Mouse (Mus musculus) embryonic facial prominence, embryonic 11.5 days (tissue): Measurements from ENCODE around the gene Peak1. TPM values are rescaled to one million over a fixed set of nuclear protein-coding genes. Genes with fewer than 3 reads are reported as not detected.

Experiments used
- ATAC-seq: fragments of 200-750 bp; cut with Nextera tagmentation; replicated peaks from 2 replicates; pipeline ENCODE4 v1.8.0; 2017; ENCODE audit warnings: low read depth; ENCODE audit not compliant: insufficient number of reproducible peaks, low FRiP score, low TSS enrichment
- DNase-seq: peaks from one replicate; pipeline ENCODE4 v3.0.0-alpha.2; 2015; ENCODE audit warnings: low spot score
- H3K27ac ChIP-seq: fragments of 300-500 bp; sonication (generic); replicated peaks from 2 replicates; pipeline ENCODE4 v1.5.1; 2014; ENCODE audit warnings: mild to moderate bottlenecking, low read depth, low read length, control low read depth
- H3K27me3 ChIP-seq: fragments of 300-500 bp; sonication (generic); 2 replicates; pipeline ENCODE4 v1.6.1; 2014; ENCODE audit warnings: mild to moderate bottlenecking, low read length, moderate library complexity, mixed read lengths; ENCODE audit not compliant: control insufficient read depth, insufficient read depth
- H3K36me3 ChIP-seq: fragments of 300-500 bp; sonication (generic); replicated peaks from 2 replicates; pipeline ENCODE4 v1.6.1; 2014; ENCODE audit warnings: low read depth, mild to moderate bottlenecking, low read length, moderate library complexity, mixed read lengths; ENCODE audit not compliant: control insufficient read depth, insufficient read depth
- H3K4me1 ChIP-seq: fragments of 300-500 bp; sonication (generic); 2 replicates; pipeline ENCODE4 v1.6.1; 2014; ENCODE audit warnings: low read length, mixed read lengths; ENCODE audit not compliant: control insufficient read depth, insufficient read depth
- H3K4me2 ChIP-seq: fragments of 300-500 bp; sonication (generic); 2 replicates; pipeline ENCODE4 v1.6.1; 2014; ENCODE audit warnings: low read depth, mild to moderate bottlenecking, control low read depth, low read length, moderate library complexity
- H3K4me3 ChIP-seq: fragments of 300-500 bp; sonication (generic); 2 replicates; pipeline ENCODE4 v1.5.1; 2014; ENCODE audit warnings: low read depth, low read length, control low read depth
- H3K9ac ChIP-seq: fragments of 300-500 bp; sonication (generic); replicated peaks from 2 replicates; pipeline ENCODE4 v1.6.1; 2014; ENCODE audit warnings: mild to moderate bottlenecking, control low read depth, low read length
- H3K9me3 ChIP-seq: fragments of 300-500 bp; sonication (generic); replicated peaks from 2 replicates; pipeline ENCODE4 v1.6.1; 2016; ENCODE audit warnings: mild to moderate bottlenecking, low read length, inconsistent platforms, mixed read lengths; ENCODE audit not compliant: control insufficient read depth
- WGBS: fragments of 180-500 bp; shearing (Covaris S2); extraction: QIAGEN DNeasy Blood & Tissue Kit; methylation state at CpG from one replicate; pipeline ENCODE4 v1.1.7; 2014; 5-methylcytosine and 5-hydroxymethylcytosine counted together
- polyA plus RNA-seq: library from polyadenylated mRNA; unstranded; fragments of >200 nt; fragmentation: Nextera tagmentation; extraction: Ambion mirVana; gene quantifications from 2 replicates; pipeline ENCODE4 v1.2.1, GENCODE M21; 2014

Peak1 gene
- polyA plus RNA-seq: 7.9 and 8.8 TPM in 2 replicates

DNA sequence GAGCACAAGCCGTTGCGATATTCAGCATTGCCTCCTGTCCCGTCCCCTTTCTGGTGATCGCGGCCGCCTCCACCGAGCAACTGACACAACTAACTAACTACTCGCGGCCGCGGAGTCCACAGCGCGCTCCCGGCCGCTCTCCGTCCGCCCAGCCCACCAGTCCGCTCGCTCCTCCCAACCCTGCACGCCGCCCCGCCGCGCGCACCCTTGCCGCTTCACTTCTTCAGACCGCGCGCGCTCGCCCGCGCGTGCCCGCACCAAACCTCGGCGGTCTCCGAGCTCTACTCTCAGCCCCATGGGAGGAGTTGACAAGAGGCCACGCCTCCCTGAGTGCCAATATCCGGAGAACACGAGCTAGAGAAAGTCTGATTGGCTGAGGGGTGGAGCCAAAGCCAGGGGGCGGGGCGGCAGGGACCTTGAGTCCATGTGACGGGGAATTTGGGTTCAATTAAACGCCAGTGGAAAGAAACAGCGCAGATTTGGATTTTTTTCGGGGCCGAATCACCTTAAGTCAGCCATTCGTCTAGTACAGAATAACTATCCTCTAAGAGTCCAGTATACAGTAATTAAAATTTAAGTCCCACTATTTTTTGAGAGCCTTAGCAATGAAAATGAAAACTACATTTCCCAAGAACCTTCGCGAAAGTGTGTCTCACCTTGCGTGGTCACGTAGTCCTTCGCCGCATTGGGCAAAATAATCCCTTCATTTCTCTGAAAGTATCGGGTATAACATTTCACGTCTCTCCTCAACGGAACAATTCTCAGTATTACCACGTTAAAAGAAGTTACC is at the start of gene Peak1, which contains the start of gene Hmg20a:
TSS of gene Peak1 (minus strand) at position 120 of the 790 bp plus-strand sequence.
TSS of gene Hmg20a (plus strand) at position 662 of the 790 bp plus-strand sequence.
- ATAC-seq (peak; percentile 93), DNase-seq (peak; percentile 100)
- under 1% methylated on average over 41 of the region's 59 CpGs for WGBS
- H3K4me1 ChIP-seq: no peaks in the 10 kb centered on the region
- H3K36me3 ChIP-seq: no peaks in the 10 kb centered on the region
- no peaks in the 10 kb centered on the region for H3K9me3 ChIP-seq
- H3K4me3 ChIP-seq: peak within 1 kb of the TSS; percentile 77
- peak within 1 kb of the TSS; percentile 88 for H3K27ac ChIP-seq
- H3K4me2 ChIP-seq: peak within 1 kb of the TSS; percentile 65
- H3K27me3 ChIP-seq: no peaks in the 10 kb centered on the region
- peak within 1 kb of the TSS; percentile 72 for H3K9ac ChIP-seq

DNA sequence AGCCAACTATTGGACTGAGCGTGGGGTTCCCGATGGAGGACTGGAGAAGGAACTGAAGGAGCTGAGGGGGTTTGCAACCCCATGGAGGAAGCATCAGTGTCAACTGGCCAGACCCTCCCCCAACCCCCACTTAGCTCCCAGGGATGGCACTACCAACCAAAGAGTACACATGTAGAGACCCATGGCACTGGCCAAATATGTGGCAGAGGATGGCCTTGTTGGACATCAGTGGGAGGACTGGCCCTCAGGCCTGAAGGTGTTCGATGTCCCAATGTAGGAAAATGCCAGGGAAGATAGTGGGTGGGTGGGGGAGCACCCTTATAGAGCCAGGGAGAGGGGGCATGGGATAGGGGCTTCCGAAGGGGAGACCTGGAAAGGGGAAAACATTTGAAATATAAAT is 48.4 kb upstream of the Peak1 start:
- 92% methylated on average over 4 of the region's 4 CpGs for WGBS
- H3K9me3 ChIP-seq: no peaks in the 10 kb centered on the region
- no peaks in the 10 kb centered on the region for H3K36me3 ChIP-seq
- H3K4me2 ChIP-seq: no peak overlapping the region
- H3K27me3 ChIP-seq: no peaks in the 10 kb centered on the region
- no peaks in the 10 kb centered on the region; the same call in 1 of the 2 replicates for H3K4me1 ChIP-seq
- no peak overlapping the region for H3K9ac ChIP-seq
- H3K27ac ChIP-seq: no peak overlapping the region
- no peak for ATAC-seq
- no peak for DNase-seq
- H3K4me3 ChIP-seq: no peak overlapping the region

DNA sequence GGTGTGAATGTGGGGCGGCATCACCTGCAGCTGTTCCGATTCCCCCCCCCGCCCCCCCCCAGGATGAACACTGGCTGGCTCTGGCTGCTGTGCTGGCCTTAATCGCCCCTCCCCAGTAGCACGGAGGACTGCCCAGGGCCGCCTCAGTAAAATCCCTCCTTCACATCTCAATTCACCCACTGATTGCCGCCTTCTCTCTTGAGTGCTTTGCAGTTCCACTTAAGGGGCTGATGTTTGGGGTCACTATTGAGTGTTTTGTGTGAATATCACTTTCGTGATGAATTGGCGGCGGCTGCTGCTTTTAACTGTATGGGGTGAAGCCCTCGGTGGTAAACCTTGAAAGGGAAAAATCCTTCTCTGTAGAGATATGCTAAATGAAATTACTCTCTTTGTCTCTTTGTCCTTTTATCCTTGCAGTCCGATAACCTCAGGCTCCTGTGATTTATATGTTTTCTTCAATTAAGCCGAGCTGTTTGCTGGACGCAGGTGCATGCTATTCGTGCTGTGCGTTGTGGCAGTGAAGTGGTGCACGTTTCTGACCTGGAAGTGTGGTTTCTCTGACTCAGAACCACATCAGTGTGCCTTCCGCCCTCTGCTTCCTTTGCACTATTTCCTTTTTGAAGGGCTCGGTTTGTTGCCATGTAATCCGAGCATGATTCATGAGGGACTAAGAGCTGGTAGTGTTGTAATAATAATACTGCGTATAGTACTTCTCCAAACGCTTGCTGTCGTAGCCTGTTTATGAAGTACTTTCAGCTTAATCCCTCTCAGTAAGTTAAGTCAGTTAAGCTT is 47.2 kb upstream of the Peak1 start:
- DNase-seq: no peak
- H3K27ac ChIP-seq: no peak overlapping the region
- no peak for ATAC-seq
- H3K9ac ChIP-seq: 0 out of 2 replicates have a peak overlapping the region, but pooled peaks have one; percentile 6
- H3K36me3 ChIP-seq: no peaks in the 10 kb centered on the region
- H3K4me3 ChIP-seq: no peak overlapping the region
- 50% methylated on average over 23 of the region's 23 CpGs for WGBS
- no peaks in the 10 kb centered on the region for H3K27me3 ChIP-seq
- H3K4me2 ChIP-seq: no peak overlapping the region
- H3K9me3 ChIP-seq: no peaks in the 10 kb centered on the region
- H3K4me1 ChIP-seq: no peaks in the 10 kb centered on the region; the same call in 1 of the 2 replicates

DNA sequence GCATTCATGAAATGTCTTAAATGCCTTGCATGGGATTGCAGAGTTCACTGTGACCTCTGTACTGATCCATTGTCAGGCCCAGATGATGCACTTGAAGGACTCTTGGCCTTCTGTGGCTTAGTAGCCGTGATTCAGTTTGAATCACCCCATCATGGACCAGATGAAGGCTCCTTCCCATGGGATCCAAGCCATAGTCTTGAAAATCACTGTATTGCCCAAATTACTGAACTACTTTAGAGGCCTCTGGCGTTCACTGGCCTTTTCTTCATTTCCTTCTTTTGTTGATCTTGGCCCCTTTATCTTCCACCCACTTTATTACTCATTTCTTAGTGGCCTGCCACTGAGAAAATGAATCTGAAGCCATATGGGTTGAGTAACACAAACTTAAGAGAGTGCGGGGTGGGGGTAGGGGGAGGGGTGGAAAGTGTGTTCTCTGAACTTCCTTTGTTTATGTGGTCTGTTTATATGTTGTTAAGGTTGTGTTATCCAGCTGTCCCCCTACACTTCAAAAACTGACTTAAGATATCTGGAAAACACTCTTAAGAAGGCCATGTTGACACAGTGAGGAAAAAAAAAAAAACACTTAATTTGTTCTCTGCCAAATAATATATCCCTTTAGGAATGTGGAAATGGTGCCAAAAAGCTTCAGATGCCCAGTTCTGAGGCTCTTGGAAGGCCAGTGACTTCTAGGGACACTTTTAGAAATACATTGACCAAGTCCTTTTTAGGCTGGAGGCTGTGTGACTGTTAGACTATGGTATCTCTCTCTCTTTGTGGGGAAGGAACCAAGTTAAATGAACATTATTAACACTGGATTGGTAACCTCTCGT is 46.0 kb upstream of the Peak1 start:
- H3K4me1 ChIP-seq: no peaks in the 10 kb centered on the region
- H3K9ac ChIP-seq: no peak overlapping the region
- no peaks in the 10 kb centered on the region for H3K9me3 ChIP-seq
- H3K27me3 ChIP-seq: no peaks in the 10 kb centered on the region
- no peak overlapping the region for H3K4me3 ChIP-seq
- H3K36me3 ChIP-seq: no peaks in the 10 kb centered on the region
- H3K4me2 ChIP-seq: no peak overlapping the region
- WGBS: 65% methylated on average over 4 of the region's 4 CpGs
- no peak for DNase-seq
- ATAC-seq: no peak
- no peak overlapping the region for H3K27ac ChIP-seq

DNA sequence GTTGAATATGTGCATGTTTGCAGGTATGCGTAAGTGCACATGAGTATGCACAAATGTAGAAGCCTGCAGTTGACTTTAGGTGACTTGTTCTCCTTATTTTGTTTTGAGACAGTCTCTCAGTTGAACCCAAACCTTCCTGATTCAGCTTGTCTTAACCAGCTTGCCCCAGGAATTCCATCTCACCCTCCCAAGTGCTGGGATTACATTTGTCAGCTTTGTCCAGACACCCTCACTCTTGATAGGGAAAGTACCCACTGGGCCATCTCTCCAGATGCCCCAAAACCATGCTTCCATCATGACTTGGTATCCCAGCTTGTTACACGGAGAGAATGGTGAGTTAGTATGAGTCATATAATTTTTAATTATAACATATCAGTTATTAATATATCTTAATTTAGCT is 45.2 kb upstream of the Peak1 start:
- ATAC-seq (no peak), DNase-seq (no peak)
- whole genome bisulfite sequencing: 99% methylated on average over 2 of the region's 2 CpGs

DNA sequence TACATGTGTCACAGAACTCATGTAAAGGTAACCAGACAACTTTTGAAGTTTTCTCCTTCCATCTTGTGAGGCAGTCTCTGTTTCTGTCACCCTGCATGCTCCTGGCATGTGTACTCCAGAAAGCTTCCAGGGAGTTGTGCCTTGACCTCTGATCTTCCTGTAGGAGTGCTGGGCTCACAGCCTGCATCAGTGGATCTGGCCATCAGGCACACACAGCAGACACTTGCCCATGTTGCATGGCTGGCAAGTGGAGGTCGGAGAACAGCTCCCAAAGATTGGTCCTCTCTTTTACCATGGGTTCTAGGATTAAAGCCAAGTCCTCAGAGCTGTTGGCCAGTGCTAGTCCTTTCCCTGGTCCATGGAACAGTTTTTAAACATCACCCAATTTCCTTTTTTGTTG is 44.7 kb upstream of the Peak1 start:
- no peak for ATAC-seq
- H3K9ac ChIP-seq: no peak overlapping the region
- H3K4me3 ChIP-seq: no peak overlapping the region
- WGBS: 90% methylated on average over 1 of the region's 1 CpGs
- no peak for DNase-seq
- no peak overlapping the region for H3K27ac ChIP-seq
- no peaks in the 10 kb centered on the region for H3K27me3 ChIP-seq
- no peaks in the 10 kb centered on the region for H3K36me3 ChIP-seq
- no peaks in the 10 kb centered on the region for H3K4me1 ChIP-seq
- H3K4me2 ChIP-seq: no peak overlapping the region
- no peaks in the 10 kb centered on the region for H3K9me3 ChIP-seq

More for the DNA sequence above, 45.2 kb upstream of the Peak1 start:
- no peak overlapping the region for H3K27ac ChIP-seq
- no peaks in the 10 kb centered on the region for H3K36me3 ChIP-seq
- H3K27me3 ChIP-seq: no peaks in the 10 kb centered on the region
- no peaks in the 10 kb centered on the region for H3K4me1 ChIP-seq
- H3K9me3 ChIP-seq: no peaks in the 10 kb centered on the region
- no peak overlapping the region for H3K4me2 ChIP-seq
- H3K9ac ChIP-seq: no peak overlapping the region
- H3K4me3 ChIP-seq: no peak overlapping the region

DNA sequence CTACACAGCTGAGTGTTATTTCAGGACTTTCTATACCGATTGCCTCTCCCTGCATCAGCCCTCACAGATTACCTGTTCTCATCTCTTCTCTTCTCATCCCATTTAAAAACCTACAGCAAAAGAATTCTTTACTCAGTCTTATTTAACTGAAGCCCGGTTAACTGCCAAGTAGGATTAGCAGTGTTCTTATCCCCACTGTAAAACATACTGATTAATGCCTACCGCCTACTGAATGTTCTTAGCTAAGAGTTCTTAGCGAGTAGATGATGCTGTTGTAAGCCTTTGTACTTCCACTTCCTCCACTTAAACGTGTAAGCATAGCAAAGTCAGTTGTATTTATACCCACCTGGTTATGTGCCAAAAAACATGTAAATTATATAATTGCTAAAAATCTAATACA is 43.1 kb upstream of the Peak1 start:
- Histone ChIP-seq H3K27ac (no peak overlapping the region), H3K27me3 (no peaks in the 10 kb centered on the region), H3K36me3 (no peaks in the 10 kb centered on the region), H3K9ac (no peak overlapping the region), H3K9me3 (no peaks in the 10 kb centered on the region), H3K4me3 (no peak overlapping the region), H3K4me1 (no peaks in the 10 kb centered on the region), H3K4me2 (no peak overlapping the region)
- 83% methylated on average over 5 of the region's 5 CpGs for WGBS
- DNase-seq: no peak
- no peak for ATAC-seq
